Mouse (Mus musculus) stomach, embryonic 15.5 days (tissue): ENCODE data around the gene Cryaa. TPM values are rescaled to one million over a fixed set of nuclear protein-coding genes. Genes with fewer than 3 reads are reported as not detected.

Experiments used
- ATAC-seq: fragments of 200-750 bp; cut with Nextera tagmentation; 2 replicates; pipeline ENCODE4 v1.8.0; 2017; ENCODE audit warnings: low read depth, moderate number of reproducible peaks, moderate TSS enrichment; ENCODE audit not compliant: insufficient read depth, low FRiP score
- H3K27ac ChIP-seq: fragments of 300-500 bp; sonication (generic); 2 replicates; pipeline ENCODE4 v1.5.1; 2015; ENCODE audit warnings: mild to moderate bottlenecking, inconsistent platforms
- H3K27me3 ChIP-seq: fragments of 300-500 bp; sonication (generic); replicated peaks from 2 replicates; pipeline ENCODE4 v1.6.1; 2015; ENCODE audit warnings: inconsistent platforms
- H3K36me3 ChIP-seq: fragments of 300-500 bp; sonication (generic); 2 replicates; pipeline ENCODE4 v1.6.1; 2015; ENCODE audit warnings: inconsistent platforms
- H3K4me1 ChIP-seq: fragments of 300-500 bp; sonication (generic); 2 replicates; pipeline ENCODE4 v1.6.1; 2015; ENCODE audit warnings: inconsistent platforms
- H3K4me2 ChIP-seq: fragments of 300-500 bp; sonication (generic); 2 replicates; pipeline ENCODE4 v1.6.1; 2015; ENCODE audit warnings: mild to moderate bottlenecking, inconsistent platforms
- H3K4me3 ChIP-seq: fragments of 300-500 bp; sonication (generic); replicated peaks from 2 replicates; pipeline ENCODE4 v1.5.1; 2015; ENCODE audit warnings: inconsistent platforms
- H3K9ac ChIP-seq: fragments of 300-500 bp; sonication (generic); 2 replicates; pipeline ENCODE4 v1.6.1; 2015; ENCODE audit warnings: inconsistent platforms
- H3K9me3 ChIP-seq: fragments of 300-500 bp; sonication (generic); 2 replicates; pipeline ENCODE4 v1.6.1; 2016; ENCODE audit warnings: inconsistent platforms
- WGBS: fragments of 180-500 bp; shearing (Covaris S2); methylation state at CpG from one replicate; pipeline ENCODE4 v1.1.7; 2015; 5-methylcytosine and 5-hydroxymethylcytosine counted together
- polyA plus RNA-seq: library from polyadenylated mRNA; unstranded; fragments of >200 nt; fragmentation: Nextera tagmentation; extraction: Ambion mirVana; gene quantifications from 2 replicates; pipeline ENCODE4 v1.2.1, GENCODE M21; 2015

Gene Cryaa
- polyA plus RNA-seq: 0.21 TPM in 1 of 2 replicates, not detected in the other

GRCm38 (mm10) chr17:31677507-31677906 lies at the start of gene Cryaa:
Cryaa (plus strand) TSS chr17:31677807.
- ATAC-seq: no peak
- H3K27ac ChIP-seq: no peak within 1 kb of the TSS
- no peaks in the 10 kb centered on the region for H3K27me3 ChIP-seq
- no peaks in the 10 kb centered on the region for H3K36me3 ChIP-seq
- 68% methylated on average over 8 of the region's 8 CpGs for WGBS
- H3K9me3 ChIP-seq: no peaks in the 10 kb centered on the region
- no peak within 1 kb of the TSS for H3K4me3 ChIP-seq
- no peak within 1 kb of the TSS for H3K4me2 ChIP-seq
- no peaks in the 10 kb centered on the region for H3K4me1 ChIP-seq
- no peak within 1 kb of the TSS for H3K9ac ChIP-seq

GRCm38 (mm10) chr17:31627961-31628360 lies 49.6 kb upstream of the Cryaa start:
- no peak for ATAC-seq
- WGBS: 89% methylated on average over 2 of the region's 2 CpGs
- no peak overlapping the region for H3K9ac ChIP-seq
- H3K27me3 ChIP-seq: no peaks in the 10 kb centered on the region
- no peak overlapping the region for H3K27ac ChIP-seq
- H3K4me3 ChIP-seq: no peak overlapping the region
- no peaks in the 10 kb centered on the region for H3K36me3 ChIP-seq
- H3K9me3 ChIP-seq: no peaks in the 10 kb centered on the region
- no peak overlapping the region for H3K4me2 ChIP-seq
- no peaks in the 10 kb centered on the region for H3K4me1 ChIP-seq

- H3K27me3 ChIP-seq: peaks cover 4% of the 10 kb centered on the region; the same call in 1 of the 2 replicates
- H3K36me3 ChIP-seq: no peaks in the 10 kb centered on the region
- H3K9ac ChIP-seq: no peak overlapping the region
- no peak overlapping the region for H3K27ac ChIP-seq
- 0 out of 2 replicates have a peak overlapping the region, but pooled peaks have one; percentile 1 for H3K4me3 ChIP-seq
- H3K4me1 ChIP-seq: peaks cover 2% of the 10 kb centered on the region
- 66% methylated on average over 10 of the region's 10 CpGs for WGBS
- no peak for ATAC-seq
- no peak overlapping the region for H3K4me2 ChIP-seq
- H3K9me3 ChIP-seq: no peaks in the 10 kb centered on the region
These were observed 46.4 kb upstream of the Cryaa start for GRCm38 (mm10) chr17:31631081-31631800.

GRCm38 (mm10) chr17:31633007-31633406 lies 44.6 kb upstream of the Cryaa start:
- Histone ChIP-seq H3K36me3 (no peaks in the 10 kb centered on the region), H3K27me3 (peaks cover 11% of the 10 kb centered on the region; the same call in 1 of the 2 replicates), H3K27ac (0 out of 2 replicates have a peak overlapping the region, but pooled peaks have one; percentile 51), H3K4me1 (peaks cover 15% of the 10 kb centered on the region), H3K4me3 (no peak overlapping the region), H3K9ac (no peak overlapping the region), H3K4me2 (no peak overlapping the region), H3K9me3 (no peaks in the 10 kb centered on the region)
- 58% methylated on average over 6 of the region's 6 CpGs for WGBS
- no peak for ATAC-seq

- no peak overlapping the region for H3K27ac ChIP-seq
- no peaks in the 10 kb centered on the region for H3K36me3 ChIP-seq
- peaks cover 16% of the 10 kb centered on the region for H3K4me1 ChIP-seq
- 75% methylated on average over 5 of the region's 5 CpGs for WGBS
- H3K4me2 ChIP-seq: no peak overlapping the region
- no peak overlapping the region for H3K4me3 ChIP-seq
- H3K9me3 ChIP-seq: no peaks in the 10 kb centered on the region
- H3K9ac ChIP-seq: no peak overlapping the region
- peaks cover 11% of the 10 kb centered on the region; the same call in 1 of the 2 replicates for H3K27me3 ChIP-seq
- ATAC-seq: no peak
These were observed 42.7 kb upstream of the Cryaa start for GRCm38 (mm10) chr17:31634896-31635295.

- Histone ChIP-seq H3K9ac (no peak overlapping the region), H3K27ac (no peak overlapping the region), H3K36me3 (no peaks in the 10 kb centered on the region), H3K4me2 (peak overlapping the region; percentile 100; the same call in 1 of the 2 replicates), H3K27me3 (peaks cover 11% of the 10 kb centered on the region; the same call in 1 of the 2 replicates), H3K4me3 (peak overlapping the region; percentile 54; the same call in 1 of the 2 replicates), H3K9me3 (no peaks in the 10 kb centered on the region), H3K4me1 (peaks cover 16% of the 10 kb centered on the region)
- no peak for ATAC-seq
- WGBS: 54% methylated on average over 11 of the region's 11 CpGs
These were observed 41.8 kb upstream of the Cryaa start for GRCm38 (mm10) chr17:31635781-31636180.

DNA sequence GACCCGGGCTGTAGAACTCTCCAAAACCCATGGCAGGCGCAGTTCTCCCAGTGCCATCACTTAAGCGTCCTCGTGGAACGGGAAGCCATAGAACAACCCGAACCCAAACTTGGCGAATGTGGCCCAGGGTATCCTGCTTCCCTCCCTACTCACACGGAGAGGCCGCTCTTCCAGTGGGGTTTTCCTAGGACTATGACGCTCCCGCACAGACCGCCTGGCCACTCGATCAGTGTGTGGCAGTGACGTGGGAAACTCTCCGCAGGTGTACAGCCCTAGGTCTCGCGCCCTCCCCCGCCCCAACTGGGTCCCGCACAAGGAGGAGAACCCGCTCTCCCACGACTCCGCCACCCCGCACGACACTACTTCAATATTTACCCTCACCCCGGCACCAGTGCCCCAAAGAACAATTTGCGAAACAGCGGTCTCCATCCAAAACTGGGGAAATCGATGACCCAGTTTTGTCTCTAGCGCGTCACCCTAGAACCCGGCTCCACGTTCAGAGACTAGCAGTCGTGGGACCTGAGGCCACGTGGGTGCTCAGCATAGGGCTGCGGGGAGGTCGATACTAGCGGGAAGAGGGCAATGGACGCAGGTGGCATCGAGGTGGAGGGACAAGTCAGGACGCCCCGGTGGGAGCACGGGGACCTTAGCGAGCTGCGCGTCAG lies 41.2 kb upstream of the Cryaa start:
- Histone ChIP-seq H3K4me3 (peak overlapping the region; percentile 54), H3K27me3 (peaks cover 11% of the 10 kb centered on the region; the same call in 1 of the 2 replicates), H3K9me3 (no peaks in the 10 kb centered on the region), H3K27ac (0 out of 2 replicates have a peak overlapping the region, but pooled peaks have one; percentile 16), H3K36me3 (no peaks in the 10 kb centered on the region), H3K4me2 (peak overlapping the region; percentile 100), H3K4me1 (peaks cover 16% of the 10 kb centered on the region), H3K9ac (peak overlapping the region; percentile 41; the same call in 1 of the 2 replicates)
- ATAC-seq: peak; percentile 40; the same call in 1 of the 2 replicates
- WGBS: 5% methylated on average over 45 of the region's 45 CpGs

DNA sequence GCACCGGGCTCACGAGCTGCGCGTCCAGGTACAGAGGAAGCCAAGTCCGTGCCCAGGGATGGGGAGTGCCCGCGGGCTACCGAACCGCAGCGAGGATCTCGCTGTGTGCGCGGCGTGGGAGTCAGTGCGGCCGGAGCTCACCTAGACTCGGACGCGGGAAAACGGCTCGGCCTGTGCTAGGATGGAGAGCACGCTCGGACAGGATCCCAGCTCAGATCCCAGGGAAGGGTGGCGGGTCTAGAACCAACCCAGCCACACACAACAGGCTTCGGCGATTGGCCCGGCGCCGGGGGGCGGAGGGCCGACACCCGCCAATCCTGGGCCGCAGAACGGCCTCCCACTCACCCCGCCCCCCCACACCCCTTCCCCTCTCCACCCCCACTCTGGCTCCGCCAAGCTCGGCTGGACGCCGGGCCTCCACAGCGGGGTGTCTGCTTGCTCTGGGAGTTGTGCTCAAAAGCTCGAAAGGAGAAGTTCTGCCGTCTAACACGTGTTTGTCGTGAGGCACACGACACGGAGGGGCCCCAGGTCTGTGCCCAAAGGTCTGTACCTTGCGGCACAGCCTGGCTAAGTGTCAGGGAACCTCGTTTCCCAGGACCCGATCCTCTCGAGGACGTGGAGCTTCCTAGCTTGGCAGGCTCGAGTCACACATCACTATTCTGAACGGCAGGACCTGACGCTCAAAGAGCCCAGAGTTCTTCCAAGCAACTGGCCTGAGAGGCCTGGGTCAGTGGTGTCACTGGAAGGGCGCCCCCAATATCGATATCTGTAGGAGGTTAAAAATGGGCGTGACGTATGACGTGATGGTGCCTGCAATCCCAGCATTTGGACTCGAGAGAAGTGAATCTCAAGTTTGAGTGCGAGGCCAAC lies 40.4 kb upstream of the Cryaa start, which contains the start of gene Cbs:
Gene Cbs (minus strand): TSS at position 297 of the 870 bp plus-strand sequence.
- peak within 1 kb of the TSS; percentile 100 for H3K4me2 ChIP-seq
- H3K9me3 ChIP-seq: no peaks in the 10 kb centered on the region
- no peaks in the 10 kb centered on the region for H3K36me3 ChIP-seq
- ATAC-seq: peak; percentile 95
- 3% methylated on average over 61 of the region's 61 CpGs for WGBS
- H3K4me1 ChIP-seq: peaks cover 16% of the 10 kb centered on the region
- 0 out of 2 replicates have a peak within 1 kb of the TSS, but pooled peaks have one; percentile 16 for H3K27ac ChIP-seq
- H3K27me3 ChIP-seq: peaks cover 11% of the 10 kb centered on the region; the same call in 1 of the 2 replicates
- H3K4me3 ChIP-seq: peak within 1 kb of the TSS; percentile 54
- peak within 1 kb of the TSS; percentile 41; the same call in 1 of the 2 replicates for H3K9ac ChIP-seq

GRCm38 (mm10) chr17:31637866-31638570 lies 39.6 kb upstream of the Cryaa start:
- Histone ChIP-seq H3K36me3 (no peaks in the 10 kb centered on the region), H3K27ac (no peak overlapping the region), H3K4me3 (peak overlapping the region; percentile 54; the same call in 1 of the 2 replicates), H3K4me2 (peak overlapping the region; percentile 100; the same call in 1 of the 2 replicates), H3K27me3 (peaks cover 11% of the 10 kb centered on the region; the same call in 1 of the 2 replicates), H3K9me3 (no peaks in the 10 kb centered on the region), H3K4me1 (peaks cover 16% of the 10 kb centered on the region), H3K9ac (no peak overlapping the region)
- no peak for ATAC-seq
- WGBS: 59% methylated on average over 9 of the region's 9 CpGs

DNA sequence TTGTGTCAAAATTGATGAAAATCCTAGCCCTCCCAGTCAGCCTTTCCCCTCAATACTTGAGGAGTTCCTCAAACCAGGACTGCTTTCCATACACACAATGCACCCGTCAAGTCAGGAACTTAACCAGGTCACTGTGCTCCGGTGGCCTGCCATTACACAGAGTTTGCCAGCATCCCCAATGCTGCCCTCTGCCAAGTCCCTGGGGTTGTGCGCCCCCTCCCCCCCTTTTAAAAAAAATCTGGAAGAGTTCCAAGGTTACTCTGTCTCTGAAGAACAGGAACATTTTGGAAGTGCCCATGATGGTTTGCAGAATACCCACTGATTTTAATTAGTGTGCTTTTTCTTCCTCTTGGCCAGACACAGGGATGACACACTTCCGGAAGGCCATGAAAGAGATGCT lies 38.0 kb upstream of the Cryaa start:
- H3K36me3 ChIP-seq: no peaks in the 10 kb centered on the region
- H3K27me3 ChIP-seq: peaks cover 11% of the 10 kb centered on the region; the same call in 1 of the 2 replicates
- no peak overlapping the region for H3K27ac ChIP-seq
- peaks cover 16% of the 10 kb centered on the region for H3K4me1 ChIP-seq
- 58% methylated on average over 4 of the region's 4 CpGs for WGBS
- no peak for ATAC-seq
- no peak overlapping the region for H3K4me2 ChIP-seq
- no peaks in the 10 kb centered on the region for H3K9me3 ChIP-seq
- H3K4me3 ChIP-seq: no peak overlapping the region
- H3K9ac ChIP-seq: no peak overlapping the region
